Mouse (Mus musculus) mature B cell (primary cell): ENCODE results near the gene Fancd2os.

Experiments used
- in situ Hi-C: fragments of 300-500 bp; cut with MboI; formaldehyde crosslinking; loops from 2 replicates; pipeline ENCODE4 v1.14.3; 2019

Fancd2os gene

DNA sequence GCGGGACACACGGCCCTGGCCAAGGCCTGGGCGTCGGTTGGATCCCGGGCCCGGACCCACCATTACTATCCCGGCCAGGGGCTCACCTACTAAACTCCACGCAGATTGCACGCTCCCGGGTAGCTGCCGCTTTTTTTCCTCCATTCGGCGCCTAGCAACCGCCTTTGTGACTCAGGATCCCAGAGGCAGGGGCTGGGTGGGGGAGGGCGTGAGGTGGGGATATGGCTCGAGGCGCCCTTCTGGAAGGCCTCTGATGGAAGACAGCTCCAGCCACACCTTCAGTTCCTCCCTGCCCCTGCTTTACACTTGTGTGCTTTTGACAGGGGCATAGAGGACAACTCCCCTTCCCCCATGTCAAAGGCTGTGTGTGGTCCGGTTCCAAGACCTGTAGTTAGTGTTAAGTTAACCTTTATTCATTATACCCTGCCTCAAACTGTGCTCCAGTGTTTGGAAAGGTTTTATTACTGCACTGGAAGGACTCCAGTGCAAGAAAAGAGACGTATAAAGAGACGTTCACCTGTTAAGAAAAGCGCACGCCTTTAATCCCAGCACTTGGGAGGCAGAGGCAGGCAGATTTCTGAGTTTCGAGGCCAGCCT, at the start of gene Fancd2os:
Fancd2os (minus strand) TSS at position 173 of the 597 bp plus-strand sequence.
- in situ Hi-C loops = no loop called here

DNA sequence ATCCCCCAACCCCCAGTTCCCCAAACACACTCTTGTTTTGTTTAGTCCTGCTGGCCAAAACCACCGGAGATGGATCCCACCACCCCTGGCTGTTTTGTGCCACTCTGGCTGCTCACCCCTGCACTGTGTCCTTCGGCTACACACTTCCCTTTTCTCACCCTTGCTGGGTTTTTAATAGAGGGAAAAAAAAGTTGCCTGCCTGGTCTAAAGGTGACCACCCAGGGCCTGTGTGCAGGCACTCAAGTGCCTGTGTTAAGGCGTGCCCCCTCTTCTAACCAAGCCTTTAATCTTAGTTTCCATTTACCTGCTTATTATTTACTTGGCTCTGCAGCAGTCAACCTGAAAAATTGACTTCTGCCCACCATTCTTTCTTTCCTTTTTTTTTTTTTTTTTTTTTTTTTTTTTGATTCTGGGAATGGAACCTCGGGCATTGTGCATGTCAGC, 49.7 kb upstream of the Fancd2os start:
- in situ Hi-C loops = no loop called here

- in situ Hi-C loops = no loop called here
These were observed 49.1 kb upstream of the Fancd2os start for GRCm38 (mm10) chr6:113649346-113650196.

GRCm38 (mm10) chr6:113644808-113645207, 44.3 kb upstream of the Fancd2os start:
- in situ Hi-C loops = no loop called here

DNA sequence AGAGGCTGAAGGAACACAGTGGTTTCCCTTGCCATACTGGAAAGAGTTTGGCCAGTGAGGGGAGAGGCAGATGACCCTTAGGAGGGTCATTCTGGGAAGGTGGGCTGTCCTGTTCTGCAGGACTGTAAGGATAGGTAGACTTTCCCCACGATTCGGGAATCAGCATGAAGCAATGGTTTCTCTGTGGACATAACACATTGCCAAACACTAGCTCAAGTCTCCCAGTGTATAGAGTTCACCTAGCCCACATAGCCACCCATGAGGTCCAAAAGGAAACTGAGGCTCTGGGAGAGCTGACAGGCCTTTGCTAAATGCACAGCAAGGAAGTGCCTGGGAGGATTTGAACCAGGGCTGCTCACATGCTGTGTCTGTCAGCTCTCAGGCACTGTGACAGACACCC, 43.5 kb upstream of the Fancd2os start:
- in situ Hi-C loops = no loop called here

DNA sequence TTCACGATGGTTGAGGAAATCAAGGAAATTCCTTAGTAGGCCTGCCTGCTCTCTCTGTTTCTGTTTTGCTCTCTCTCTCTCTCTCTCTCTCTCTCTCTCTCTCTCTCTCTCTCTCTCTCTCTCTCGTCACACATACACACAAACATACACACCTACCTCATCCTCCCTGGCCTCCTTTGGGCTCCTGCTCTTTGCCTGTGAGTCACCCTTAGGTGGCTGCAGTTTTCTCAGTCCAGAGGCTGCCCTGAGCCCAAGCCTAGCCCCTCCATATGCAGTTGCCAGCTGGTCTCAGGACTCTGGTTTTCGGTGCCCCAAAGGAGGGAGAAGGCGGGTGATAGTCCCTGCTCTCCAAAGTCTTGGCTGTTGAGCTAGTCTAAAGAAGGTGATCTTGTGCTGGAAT, 42.5 kb upstream of the Fancd2os start:
- in situ Hi-C loops = no loop called here

GRCm38 (mm10) chr6:113642605-113643004, 42.1 kb upstream of the Fancd2os start:
- in situ Hi-C loops = no loop called here

GRCm38 (mm10) chr6:113639201-113639600, 38.7 kb upstream of the Fancd2os start:
- in situ Hi-C loops = loop anchor here (5.0 kb wide), 1 partner anchor 38 kb away; no protein-coding TSS in a partner anchor

- in situ Hi-C loops = loop anchor here (5.0 kb wide), 1 partner anchor 39 kb away; no protein-coding TSS in a partner anchor
These were observed 38.0 kb upstream of the Fancd2os start, which contains the start of gene Irak2 for GRCm38 (mm10) chr6:113638302-113639040. Gene Irak2 (plus strand): TSS chr6:113638467.

DNA sequence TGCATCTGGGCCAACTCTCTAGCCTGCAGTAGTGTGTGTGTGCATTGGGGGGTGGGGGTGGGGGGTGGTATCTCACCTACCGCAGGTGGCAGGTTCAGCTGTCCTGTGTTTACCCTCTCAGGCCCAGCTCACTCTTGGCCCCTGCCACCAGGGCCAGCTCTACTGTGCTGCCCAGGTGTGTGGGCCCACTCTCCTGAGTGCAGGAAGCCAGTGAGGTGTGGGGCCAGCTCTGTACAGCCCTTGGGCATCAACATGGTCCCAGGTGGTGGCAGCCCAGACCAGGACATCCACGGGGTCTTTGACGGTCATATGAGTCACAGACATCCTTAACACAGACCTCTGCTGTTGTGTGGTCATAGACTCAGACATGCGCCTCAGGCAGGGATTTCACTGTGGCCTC, 32.3 kb upstream of the Fancd2os start:
- in situ Hi-C loops = no loop called here

DNA sequence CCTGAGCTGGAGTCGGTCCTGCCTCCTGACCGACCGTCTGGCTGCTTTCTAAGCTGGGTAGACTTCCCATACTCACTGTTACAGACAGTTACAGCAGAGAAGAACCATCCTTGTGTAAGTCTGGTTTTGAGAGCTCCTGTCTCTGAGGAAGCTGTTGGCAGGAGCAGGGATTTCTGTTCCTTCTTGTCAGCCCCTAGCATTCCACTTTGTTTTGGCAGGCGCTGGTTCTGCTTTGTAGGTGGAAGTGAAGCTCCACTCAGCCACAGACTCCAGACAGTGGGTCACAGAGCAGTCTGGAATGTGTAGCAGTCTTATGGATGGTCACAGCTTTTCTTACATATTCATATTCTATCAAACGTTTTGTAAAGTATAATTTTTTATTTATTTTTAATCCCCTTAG, 29.8 kb upstream of the Fancd2os start:
- in situ Hi-C loops = no loop called here

- in situ Hi-C loops = no loop called here
These were observed 24.7 kb upstream of the Fancd2os start for GRCm38 (mm10) chr6:113624989-113625770.

- in situ Hi-C loops = no loop called here
These were observed 23.6 kb upstream of the Fancd2os start, which contains the start of gene Vhl for GRCm38 (mm10) chr6:113623941-113624751. Gene Vhl (plus strand): TSS chr6:113623959.

- in situ Hi-C loops = no loop called here
These were observed 22.9 kb upstream of the Fancd2os start for GRCm38 (mm10) chr6:113623386-113623785.

DNA sequence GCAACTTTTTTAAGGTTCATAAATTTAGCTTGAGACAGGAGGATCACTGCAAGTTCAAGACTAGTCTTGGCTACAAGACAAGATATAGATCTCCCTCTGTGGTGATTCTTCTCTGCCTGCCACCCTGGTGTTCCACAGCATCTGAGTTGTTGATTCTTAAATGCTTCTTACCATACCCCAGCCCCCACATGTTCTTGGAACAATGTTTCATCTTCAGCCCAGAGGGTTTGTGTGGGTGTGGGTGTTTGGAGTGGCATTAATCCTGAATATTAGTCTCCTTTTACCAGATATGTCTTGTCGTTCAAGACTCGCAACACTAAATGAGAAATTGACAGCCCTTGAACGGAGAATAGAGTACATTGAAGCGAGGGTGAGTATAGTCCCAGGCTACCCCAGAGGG, 15.0 kb upstream of the Fancd2os start:
- in situ Hi-C loops = no loop called here

DNA sequence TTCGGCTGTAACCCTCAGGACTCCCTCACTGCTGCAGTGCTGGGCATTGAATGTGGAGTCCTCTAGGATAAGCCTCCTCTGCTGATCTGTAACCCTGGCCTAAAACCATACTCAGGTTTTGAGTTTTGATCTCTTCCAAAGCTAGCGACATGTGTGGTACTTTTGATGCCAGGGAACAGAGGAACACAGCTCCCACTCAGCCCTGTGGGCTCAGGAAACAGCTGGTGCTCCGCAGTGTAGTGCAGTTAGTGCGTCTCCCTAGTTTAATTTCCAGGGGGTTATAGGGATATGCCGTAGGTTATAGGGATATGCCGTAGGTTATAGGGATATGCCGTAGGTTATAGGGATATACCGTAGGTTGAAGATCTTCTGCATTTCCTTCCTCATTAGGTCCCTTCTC, 14.5 kb upstream of the Fancd2os start:
- in situ Hi-C loops = no loop called here

GRCm38 (mm10) chr6:113614152-113614551, 13.6 kb upstream of the Fancd2os start:
- in situ Hi-C loops = no loop called here

- in situ Hi-C loops = no loop called here
These were observed 11.9 kb upstream of the Fancd2os start for GRCm38 (mm10) chr6:113612258-113612969.

DNA sequence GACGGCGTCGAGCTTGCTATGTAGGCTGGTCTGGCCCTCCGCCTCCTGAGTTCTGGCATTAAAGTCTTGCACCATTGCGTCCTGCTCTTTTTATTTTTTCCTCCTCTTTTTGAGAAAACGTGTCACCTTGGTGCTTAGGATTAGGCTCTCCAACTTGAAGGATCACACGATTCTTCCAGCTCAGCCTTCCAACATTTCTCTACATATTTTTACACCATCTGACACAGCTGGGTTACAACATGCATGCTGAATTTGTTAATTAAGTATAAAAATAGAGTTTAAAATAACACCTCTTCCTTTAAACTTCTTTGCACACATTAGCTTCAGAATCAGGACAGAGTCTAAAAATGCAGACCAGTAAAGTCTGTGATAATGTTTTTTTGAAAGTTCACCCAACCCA, 8.8 kb upstream of the Fancd2os start:
- in situ Hi-C loops = no loop called here

- in situ Hi-C loops = no loop called here
These were observed 8.4 kb upstream of the Fancd2os start for GRCm38 (mm10) chr6:113608871-113609270.
